Mouse (Mus musculus): ENCODE measurements at regions not wholly inside any gene's neighbourhood (a gene's known extent, or its start where the extent isn't known, plus 50 kb on each side); places are given as distances from the start of the nearest gene placed in this dataset.

GRCm38 (mm10) chr17:64961887-64962286, 126.0 kb upstream of the 4930583I09Rik start:
- TF ChIP-seq CTCF (IDR thresholded peaks at IDR 0.05; ENCODE audit: borderline replicate concordance, insufficient read depth, low read depth, low read length) (no peak), POLR2A (IDR thresholded peaks at IDR 0.05; ENCODE audit: borderline replicate concordance, insufficient read depth, low read length) (no peak)

Measured in cerebellum, adult 2 months (tissue).